Mouse (Mus musculus) liver, adult (tissue): Measurements from ENCODE around the gene Slc8b1.

ENCODE experiments used
- GATA4 ChIP-seq: IDR thresholded peaks from 2 replicates; pipeline ENCODE4 v1.6.1; 2014; ENCODE audit warnings: mild to moderate bottlenecking, low read length; ENCODE audit not compliant: insufficient replicate concordance

Slc8b1 gene

DNA sequence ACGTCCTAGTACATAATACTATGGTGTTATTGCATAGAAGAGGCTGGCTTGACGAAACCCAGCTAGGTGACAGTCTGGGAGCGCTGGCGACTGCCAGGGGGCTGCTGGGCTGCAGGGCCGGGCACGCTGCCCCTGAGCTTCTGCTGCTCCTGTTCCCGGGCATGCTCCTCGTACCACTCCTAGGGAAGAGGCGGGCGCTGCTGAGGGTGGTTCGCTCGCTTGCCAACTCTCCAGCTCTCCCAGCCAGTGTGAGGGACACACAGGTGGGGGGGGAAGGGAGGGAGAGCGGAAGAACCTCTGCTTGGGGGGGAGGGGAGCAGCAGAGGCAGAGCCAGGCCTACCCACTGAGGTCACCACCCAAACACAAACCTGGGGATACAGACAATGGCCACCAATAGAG, 25.1 kb downstream of the Slc8b1 start:
- no peak for TF ChIP-seq GATA4

- TF ChIP-seq GATA4, result no peak
These were observed 25.7 kb downstream of the Slc8b1 start for GRCm38 (mm10) chr5:120536632-120537031.

DNA sequence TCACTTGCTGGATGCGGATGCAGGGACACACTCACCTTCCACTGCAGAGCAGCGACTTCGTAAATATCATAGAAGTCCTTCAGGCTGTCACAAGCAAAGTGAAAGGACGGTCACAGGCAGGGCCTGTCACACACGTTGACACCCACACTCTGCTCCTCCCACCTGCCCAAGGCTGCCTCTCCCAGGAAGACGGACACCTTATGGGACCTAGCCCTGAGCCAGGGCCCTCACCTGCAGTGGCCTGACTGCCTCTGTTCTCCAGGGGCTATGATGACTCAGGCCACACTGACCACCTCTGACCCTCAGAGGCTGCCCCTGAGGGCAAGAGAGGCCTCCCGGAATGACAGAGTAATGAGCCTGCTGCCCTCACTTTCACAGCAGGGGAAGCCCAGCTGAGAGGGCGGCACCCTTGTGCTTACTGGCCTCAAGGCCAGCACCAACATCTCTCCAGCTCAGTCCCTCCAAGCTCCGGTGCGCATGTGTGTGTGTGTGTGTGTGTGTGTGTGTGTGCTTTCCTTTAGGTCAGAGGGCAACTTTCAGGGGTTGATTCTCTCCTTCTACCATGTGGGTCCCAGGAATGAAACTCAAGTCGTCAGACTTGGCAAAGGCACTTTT, 37.4 kb downstream of the Slc8b1 start:
- TF ChIP-seq GATA4, result no peak

DNA sequence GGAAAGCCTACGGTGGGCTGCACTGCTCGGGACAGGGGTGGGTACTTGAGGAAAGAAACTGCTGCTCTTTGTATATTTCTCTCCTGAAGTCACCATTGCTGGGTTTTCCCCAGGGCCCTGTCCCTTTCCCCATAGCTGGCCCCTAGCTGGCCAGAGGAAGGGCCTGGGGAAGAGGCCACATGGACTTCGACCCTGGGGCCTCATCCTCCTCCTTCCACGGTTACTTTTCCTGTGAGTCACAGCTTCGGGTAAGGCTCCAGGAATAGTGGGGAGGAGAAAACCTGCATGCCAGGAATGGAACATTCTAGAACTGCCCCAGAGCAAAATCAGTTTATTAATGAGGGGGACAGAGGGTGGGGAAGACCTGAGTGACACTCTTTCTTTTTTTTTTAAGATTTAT, 39.2 kb downstream of the Slc8b1 start:
- no peak for TF ChIP-seq GATA4

DNA sequence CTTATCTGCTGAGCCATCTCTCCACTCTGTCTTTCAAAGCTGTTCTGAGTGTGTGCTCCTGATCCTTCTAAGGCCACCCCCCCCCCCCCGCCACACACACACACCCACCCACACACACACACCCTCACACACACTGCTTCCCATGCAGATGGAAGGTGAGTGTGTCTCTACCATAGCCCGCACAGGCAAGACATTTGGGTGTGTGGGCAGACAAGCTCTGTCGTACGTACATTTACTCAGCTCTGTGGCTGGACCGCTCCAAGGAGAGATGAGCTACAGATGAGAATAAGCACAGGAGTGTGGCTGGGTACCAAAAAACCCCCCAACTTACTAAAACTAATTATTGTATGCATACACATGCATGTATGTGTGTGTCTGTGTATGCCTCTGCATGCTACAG, 39.7 kb downstream of the Slc8b1 start:
- no peak for TF ChIP-seq GATA4

- TF ChIP-seq GATA4, result no peak
These were observed 44.9 kb downstream of the Slc8b1 start for GRCm38 (mm10) chr5:120555871-120556270.

- TF ChIP-seq GATA4, result no peak
These were observed 47.1 kb downstream of the Slc8b1 start for GRCm38 (mm10) chr5:120558041-120558440.

GRCm38 (mm10) chr5:120558762-120559161, 47.8 kb downstream of the Slc8b1 start:
- no peak for TF ChIP-seq GATA4

DNA sequence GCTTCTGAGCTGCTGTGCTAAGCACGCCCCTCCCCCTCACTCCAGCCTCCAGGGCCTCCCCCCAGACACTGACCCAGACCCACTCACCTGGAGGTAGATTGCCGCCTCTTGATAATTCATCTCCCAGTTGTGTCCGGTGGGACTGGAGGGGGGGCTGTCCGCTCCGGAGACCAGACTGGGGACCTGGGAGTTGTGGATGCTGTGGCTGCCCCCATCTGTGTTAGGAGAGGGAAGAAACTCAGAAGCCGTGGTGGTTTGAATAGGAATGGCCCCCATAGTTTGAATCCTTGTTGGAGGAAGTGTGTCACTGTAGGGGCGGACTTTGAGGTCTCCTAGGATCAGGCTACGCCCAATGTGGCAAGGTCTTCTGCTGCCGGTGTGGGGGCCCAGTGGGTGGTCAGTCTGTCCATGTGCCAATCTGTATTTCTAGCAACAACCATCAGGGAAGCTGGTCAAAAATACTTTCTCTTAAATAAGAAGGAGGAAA, 49.2 kb downstream of the Slc8b1 start:
- no peak for TF ChIP-seq GATA4

DNA sequence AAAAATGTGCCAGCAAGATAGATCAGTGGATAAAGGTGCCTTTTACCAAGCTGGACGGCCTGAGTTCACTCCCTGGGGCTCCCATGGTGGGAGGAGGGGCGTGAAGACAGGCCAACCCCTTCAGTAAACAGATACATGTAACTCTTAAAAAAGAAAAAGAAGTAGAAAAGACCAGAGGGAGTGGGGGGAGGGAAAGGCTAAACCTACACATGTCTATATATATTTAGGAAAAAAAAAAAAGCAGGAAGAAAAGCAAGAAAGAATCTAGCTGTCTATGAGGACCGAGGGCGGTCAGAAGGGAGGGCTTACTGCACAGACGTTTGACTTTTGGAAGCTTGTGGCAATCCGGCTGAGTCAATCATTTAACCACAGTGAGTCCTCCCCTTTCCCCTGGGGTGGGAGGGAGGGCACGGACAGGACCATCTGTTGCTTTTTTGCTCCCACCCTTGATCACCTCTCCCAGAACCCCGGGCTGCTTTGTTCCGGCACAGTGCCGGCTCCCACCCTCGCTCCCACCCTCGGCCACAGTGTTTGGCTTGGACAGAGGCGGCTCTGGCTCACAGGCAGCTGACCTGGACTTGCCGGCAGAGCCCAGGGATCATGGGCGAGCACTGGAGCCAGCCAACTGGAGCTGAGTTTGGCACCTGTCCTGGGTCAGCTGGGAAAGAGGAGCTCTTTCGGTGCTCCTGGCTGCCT, 49.8 kb downstream of the Slc8b1 start:
- TF ChIP-seq GATA4, result no peak

DNA sequence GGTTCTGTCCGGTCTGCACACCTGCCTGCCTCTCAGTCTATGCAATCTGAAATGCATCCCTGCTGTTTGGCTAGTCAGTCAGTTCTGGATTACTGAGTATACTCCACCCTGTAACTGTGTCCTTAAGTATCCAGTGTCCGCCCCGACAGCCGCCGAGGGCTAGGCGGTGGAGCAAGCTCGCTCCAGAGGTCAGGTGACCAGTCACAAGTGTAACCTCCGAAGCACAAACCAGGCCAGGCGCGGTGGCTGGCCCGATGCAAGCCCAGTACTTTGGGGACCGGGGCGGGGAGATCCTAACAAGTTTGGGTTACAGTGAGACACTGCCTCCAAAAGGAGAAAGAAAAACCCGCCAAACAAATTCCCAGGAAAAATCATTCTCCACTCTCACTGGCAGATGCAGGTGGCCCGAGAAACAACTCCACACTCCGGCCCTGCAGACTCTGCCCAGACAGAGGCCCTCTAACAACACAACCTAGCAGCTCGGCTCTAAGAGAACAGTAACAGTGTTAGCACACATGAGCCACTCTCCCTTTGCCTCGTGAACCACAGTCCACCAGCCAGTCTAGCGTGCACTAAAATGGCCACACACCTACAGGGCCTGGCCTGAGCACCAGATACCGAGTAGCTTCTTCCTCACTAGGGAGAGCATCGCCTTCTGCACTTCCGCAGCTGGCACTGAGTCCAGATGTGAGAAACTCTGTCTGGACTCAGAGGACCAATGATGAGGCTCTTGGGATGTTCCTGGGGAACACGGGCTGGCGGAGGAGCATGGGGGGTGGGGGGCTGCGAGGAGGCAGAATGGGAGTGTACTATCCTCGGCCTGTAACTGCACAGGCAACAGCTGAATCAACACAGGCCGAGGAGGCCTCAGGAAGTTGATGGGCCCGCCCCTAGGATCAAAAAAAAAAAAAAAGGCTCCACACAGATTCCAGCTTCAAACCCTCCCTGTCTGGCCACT, 52.3 kb downstream of the Slc8b1 start:
- no peak for TF ChIP-seq GATA4

DNA sequence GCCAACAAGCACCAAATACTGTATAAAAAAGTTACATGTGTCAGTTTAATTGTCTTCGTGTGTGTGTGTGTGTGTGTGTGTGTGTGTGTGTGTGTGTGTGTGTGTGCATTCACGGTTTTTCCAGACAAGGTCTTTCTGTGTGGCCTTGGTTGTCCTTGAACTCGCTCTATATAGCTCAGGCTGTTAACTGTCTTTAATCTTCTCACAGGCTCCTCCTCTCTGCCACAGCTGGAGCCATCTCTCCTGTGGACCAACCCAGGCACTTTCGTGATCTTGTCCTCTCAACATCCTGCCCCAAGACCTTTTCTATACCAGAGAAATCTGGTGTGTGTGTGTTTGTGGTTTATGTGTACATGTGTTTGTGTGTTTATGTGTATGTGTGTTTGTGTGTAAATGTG, 52.9 kb downstream of the Slc8b1 start:
- no peak for TF ChIP-seq GATA4

GRCm38 (mm10) chr5:120565171-120565905, 54.4 kb downstream of the Slc8b1 start:
- 0 out of 2 replicates have a peak, but pooled peaks have one; percentile 27 for TF ChIP-seq GATA4

DNA sequence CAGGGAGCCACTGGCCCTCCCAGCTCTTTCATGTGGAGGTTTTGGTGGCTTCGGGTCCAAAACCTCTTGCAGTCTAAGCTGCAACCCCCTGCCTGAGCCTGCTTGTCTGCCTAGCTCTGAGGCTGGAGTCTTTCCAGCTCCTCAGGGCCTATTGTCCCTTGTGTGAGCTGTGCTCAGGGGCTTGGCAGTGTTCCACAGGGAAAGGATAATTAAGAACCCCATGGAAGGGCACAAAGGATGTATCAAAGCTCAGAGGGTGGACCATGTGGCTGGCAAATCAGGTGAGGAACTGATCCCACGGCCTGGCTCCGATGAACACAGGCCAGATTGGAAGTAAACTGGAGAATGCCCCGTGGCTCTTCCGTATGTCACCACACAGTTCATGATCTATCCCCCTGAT, 55.1 kb downstream of the Slc8b1 start:
- no peak for TF ChIP-seq GATA4

DNA sequence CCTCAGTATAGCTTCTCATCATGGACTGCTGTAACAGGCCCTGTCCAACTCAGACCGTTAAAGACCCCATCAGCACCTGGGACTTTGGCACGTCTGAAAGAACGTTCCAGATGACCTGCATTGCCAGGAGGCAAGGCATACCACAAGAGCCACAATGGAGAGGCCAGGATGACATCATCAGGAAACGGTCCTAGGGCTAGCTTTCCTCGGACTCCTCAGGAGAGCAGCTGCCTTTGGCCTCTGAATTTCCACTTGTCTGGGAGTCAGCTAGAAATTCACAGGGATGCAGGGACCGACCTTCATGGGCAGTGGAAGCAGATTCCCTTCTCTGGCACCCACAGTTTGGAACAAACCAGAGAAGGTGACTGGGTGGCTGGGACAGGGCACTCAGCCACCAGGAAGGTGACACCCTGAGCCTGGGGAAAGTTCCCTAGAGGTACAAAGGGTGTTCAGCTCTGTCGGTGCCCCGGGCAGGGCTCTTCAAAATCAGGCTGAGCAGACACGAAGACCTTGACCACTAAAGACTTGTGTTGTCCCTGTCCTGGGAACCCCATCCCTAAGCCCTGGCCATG, 55.8 kb downstream of the Slc8b1 start:
- no peak for TF ChIP-seq GATA4
